Mouse (Mus musculus): ENCODE measurements around the gene Plekha1. TPM values are rescaled to one million over a fixed set of nuclear protein-coding genes. Genes with fewer than 3 reads are reported as not detected.

Gene Plekha1
- polyA plus RNA-seq, 1 experiment from 2014 or later = 60.4 TPM

DNA sequence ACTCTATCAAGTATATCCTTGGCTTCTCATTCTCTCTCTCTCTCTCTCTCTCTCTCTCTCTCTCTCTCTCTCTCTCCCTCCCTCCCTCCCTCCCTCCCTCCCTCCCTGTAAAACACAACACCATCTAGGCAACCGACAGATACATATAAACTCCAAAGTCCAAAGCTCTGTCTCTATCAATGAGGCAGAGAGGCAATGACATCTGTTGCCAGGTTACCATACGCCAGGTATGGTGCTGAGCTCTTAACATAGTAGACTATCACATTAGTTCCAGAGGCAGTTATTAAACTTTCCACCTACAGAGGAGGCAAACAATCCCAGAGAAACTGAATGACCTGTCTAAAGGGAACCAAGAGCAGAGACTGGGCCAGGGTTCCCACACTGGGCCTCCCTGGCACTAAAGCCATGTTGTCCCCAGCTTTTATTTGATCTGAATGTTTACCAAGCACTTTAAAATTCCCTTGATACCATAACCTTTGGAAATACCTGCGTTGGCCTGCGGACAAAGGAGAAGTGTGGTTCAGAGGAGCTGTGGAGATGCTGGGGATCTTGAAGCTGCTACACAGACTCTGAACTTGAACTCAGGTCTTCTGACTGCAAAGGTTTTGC lies 10.8 kb upstream of the Plekha1 start:
- H3K4me2 ChIP-seq (ENCODE audit: low read length) = no peak overlapping the region
- no peak overlapping the region for H3K27ac ChIP-seq (ENCODE audit: low read depth, low read length)
- ATAC-seq = no peak
- no peaks in the 10 kb centered on the region for H3K9me3 ChIP-seq (ENCODE audit: control insufficient read depth, low read length)
- no peak overlapping the region for H3K4me3 ChIP-seq (ENCODE audit: low read length)
- no peaks in the 10 kb centered on the region for H3K4me1 ChIP-seq (ENCODE audit: control insufficient read depth, insufficient read depth, low read depth, low read length)
- no peaks in the 10 kb centered on the region for H3K36me3 ChIP-seq (ENCODE audit: control insufficient read depth, insufficient read depth, low read length)
- H3K9ac ChIP-seq (ENCODE audit: low read depth, low read length) = no peak overlapping the region
- WGBS = 74% methylated on average over 4 of the region's 4 CpGs
- no peaks in the 10 kb centered on the region for H3K27me3 ChIP-seq (replicated peaks; ENCODE audit: control insufficient read depth, insufficient read depth, low read length)

DNA sequence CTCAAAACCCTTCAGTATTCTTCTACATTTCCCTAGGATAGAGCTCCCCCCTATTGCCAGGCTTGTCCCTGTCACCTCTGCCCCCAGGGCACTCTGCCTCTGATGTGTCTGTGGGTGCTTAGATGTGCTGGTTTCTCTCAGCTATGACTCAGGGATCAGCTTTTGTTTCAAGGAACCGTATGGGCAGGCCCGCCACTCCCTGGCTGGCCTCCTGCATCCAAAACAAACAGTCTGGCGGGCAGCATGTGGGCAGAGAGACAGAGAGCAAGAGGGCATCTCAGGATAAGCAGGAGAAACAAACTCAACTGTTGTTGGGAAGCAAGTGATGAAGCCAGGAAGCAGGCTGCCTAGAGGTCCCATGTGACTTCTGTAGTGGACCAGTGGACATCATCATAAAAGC lies 9.9 kb upstream of the Plekha1 start:
- Histone ChIP-seq H3K4me1 (ENCODE audit: control insufficient read depth, insufficient read depth, low read depth, low read length) (peaks cover 2% of the 10 kb centered on the region), H3K4me3 (ENCODE audit: low read length) (no peak overlapping the region), H3K27me3 (replicated peaks; ENCODE audit: control insufficient read depth, insufficient read depth, low read length) (no peaks in the 10 kb centered on the region), H3K9ac (ENCODE audit: low read depth, low read length) (no peak overlapping the region), H3K27ac (ENCODE audit: low read depth, low read length) (no peak overlapping the region), H3K36me3 (ENCODE audit: control insufficient read depth, insufficient read depth, low read length) (no peaks in the 10 kb centered on the region), H3K4me2 (ENCODE audit: low read length) (no peak overlapping the region), H3K9me3 (ENCODE audit: control insufficient read depth, low read length) (no peaks in the 10 kb centered on the region)
- 33% methylated on average over 3 of the region's 3 CpGs for WGBS
- no peak for ATAC-seq

DNA sequence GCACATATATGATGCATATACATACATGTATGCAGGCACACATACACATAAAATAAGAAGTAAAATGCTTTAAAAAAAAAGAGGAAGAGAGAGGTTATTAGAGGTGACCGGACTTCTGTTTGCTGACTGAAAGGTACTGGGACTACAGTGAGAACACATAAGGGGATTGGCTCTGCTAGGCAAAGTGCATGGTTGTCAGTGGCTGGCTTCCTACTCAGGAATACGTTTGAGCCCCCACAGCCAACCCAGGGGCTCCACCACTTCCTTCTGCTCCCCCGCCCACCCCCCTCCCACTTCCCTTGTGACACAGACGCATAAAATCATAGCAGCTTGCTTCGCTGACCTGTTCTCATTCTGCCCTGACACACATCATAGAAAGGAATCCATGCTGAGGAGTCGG lies 7.6 kb upstream of the Plekha1 start:
- H3K27me3 ChIP-seq (replicated peaks; ENCODE audit: control insufficient read depth, insufficient read depth, low read length) = no peaks in the 10 kb centered on the region
- 64% methylated on average over 6 of the region's 6 CpGs for WGBS
- no peak overlapping the region for H3K27ac ChIP-seq (ENCODE audit: low read depth, low read length)
- peaks cover 7% of the 10 kb centered on the region for H3K4me1 ChIP-seq (ENCODE audit: control insufficient read depth, insufficient read depth, low read depth, low read length)
- H3K36me3 ChIP-seq (ENCODE audit: control insufficient read depth, insufficient read depth, low read length) = no peaks in the 10 kb centered on the region
- no peak overlapping the region for H3K4me2 ChIP-seq (ENCODE audit: low read length)
- H3K4me3 ChIP-seq (ENCODE audit: low read length) = no peak overlapping the region
- H3K9me3 ChIP-seq (ENCODE audit: control insufficient read depth, low read length) = no peaks in the 10 kb centered on the region
- no peak for ATAC-seq
- no peak overlapping the region for H3K9ac ChIP-seq (ENCODE audit: low read depth, low read length)

DNA sequence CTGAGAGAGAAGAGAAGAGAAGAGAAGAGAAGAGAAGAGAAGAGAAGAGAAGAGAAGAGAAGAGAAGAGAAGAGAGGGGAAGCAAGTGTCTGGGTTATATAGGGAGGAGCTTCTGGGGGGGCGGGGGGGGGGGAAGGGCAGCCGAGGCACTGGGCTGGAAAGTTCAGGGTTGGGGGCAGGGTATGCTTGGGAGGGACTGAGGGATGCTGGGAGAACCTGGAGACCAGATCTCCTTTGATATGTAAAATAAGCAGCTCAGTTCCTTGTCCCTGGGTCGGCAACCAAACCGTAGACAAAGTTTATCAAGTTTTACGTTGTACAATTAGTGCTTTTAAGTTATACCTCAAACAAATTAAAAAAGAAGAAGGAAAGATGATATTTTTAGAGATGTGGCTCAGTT lies 5.6 kb upstream of the Plekha1 start:
- Histone ChIP-seq H3K36me3 (ENCODE audit: control insufficient read depth, insufficient read depth, low read length) (no peaks in the 10 kb centered on the region), H3K4me1 (ENCODE audit: control insufficient read depth, insufficient read depth, low read depth, low read length) (peaks cover 7% of the 10 kb centered on the region), H3K9me3 (ENCODE audit: control insufficient read depth, low read length) (no peaks in the 10 kb centered on the region), H3K9ac (ENCODE audit: low read depth, low read length) (no peak overlapping the region), H3K27me3 (replicated peaks; ENCODE audit: control insufficient read depth, insufficient read depth, low read length) (no peaks in the 10 kb centered on the region; the same call in 1 of the 2 replicates), H3K4me2 (ENCODE audit: low read length) (no peak overlapping the region), H3K4me3 (ENCODE audit: low read length) (no peak overlapping the region), H3K27ac (ENCODE audit: low read depth, low read length) (no peak overlapping the region)
- no peak for ATAC-seq
- WGBS = 12% methylated on average over 5 of the region's 5 CpGs

DNA sequence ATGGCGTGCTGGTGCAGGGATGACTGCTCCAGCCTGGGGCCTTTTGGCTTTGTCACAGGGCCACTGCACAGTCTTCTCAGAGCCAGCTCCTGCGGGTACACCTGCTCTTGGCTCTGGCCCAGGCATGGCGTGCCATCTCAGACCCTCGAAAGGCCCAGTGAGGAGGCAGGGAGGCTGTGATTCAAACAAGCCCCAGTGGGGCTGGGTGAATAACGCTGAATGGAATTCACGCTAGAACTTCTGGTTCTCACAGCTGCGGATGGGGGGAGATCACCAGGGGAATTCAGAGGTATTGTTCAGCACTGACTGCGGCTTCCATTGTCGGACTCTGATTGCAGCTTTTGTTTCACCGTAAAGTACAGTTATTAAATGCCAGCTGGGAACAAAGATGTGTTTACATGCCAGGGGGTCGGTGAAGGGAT lies 4.8 kb upstream of the Plekha1 start:
- Histone ChIP-seq H3K4me3 (ENCODE audit: low read length) (no peak overlapping the region), H3K27me3 (replicated peaks; ENCODE audit: control insufficient read depth, insufficient read depth, low read length) (no peaks in the 10 kb centered on the region; the same call in 1 of the 2 replicates), H3K4me2 (ENCODE audit: low read length) (no peak overlapping the region), H3K9ac (ENCODE audit: low read depth, low read length) (0 out of 2 replicates have a peak overlapping the region, but pooled peaks have one; percentile 4), H3K27ac (ENCODE audit: low read depth, low read length) (no peak overlapping the region), H3K4me1 (ENCODE audit: control insufficient read depth, insufficient read depth, low read depth, low read length) (peaks cover 7% of the 10 kb centered on the region), H3K9me3 (ENCODE audit: control insufficient read depth, low read length) (no peaks in the 10 kb centered on the region), H3K36me3 (ENCODE audit: control insufficient read depth, insufficient read depth, low read length) (no peaks in the 10 kb centered on the region)
- 12% methylated on average over 11 of the region's 11 CpGs for WGBS
- ATAC-seq = no peak

DNA sequence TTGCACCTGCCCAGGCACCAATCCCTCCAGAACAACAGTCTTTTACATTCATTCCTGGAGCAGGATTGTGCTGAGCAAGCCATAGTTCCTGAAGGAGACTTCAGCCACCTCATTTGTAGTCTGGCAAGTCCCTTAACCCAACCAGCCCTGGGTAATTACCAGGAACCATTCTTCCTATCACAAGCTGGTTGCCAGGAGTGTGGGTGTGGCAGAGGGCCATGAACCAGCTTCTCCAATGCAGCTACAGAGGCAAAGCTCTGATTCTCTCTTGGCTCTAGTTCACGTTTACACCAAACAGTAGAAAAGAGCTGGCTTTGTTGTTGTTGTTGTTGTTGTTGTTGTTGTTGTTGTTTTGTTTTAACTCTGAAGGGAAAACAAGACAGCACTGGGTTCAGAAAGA lies 3.1 kb upstream of the Plekha1 start:
- no peaks in the 10 kb centered on the region for H3K9me3 ChIP-seq (ENCODE audit: control insufficient read depth, low read length)
- 58% methylated on average over 1 of the region's 1 CpGs for WGBS

DNA sequence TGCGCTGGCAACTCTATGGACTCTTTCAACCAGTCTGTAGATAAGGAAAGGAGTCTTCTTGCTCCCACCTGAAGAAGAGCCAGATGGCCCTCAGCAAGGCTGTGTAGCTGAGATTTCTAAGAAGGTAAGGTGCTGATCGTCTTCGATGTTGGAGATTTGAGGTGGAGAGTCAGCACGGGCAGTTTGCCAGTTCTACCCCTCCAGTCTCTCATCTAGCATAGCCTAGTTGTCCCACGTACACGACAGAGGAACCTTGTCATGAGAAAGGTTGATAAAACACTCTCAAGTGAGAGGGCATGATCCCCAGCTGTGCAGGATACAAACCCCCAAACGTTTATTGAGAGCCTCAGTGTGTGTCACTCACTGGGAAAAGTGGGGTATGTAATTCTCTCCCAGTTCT lies 845 bp upstream of the Plekha1 start:
- Histone ChIP-seq H3K9ac (ENCODE audit: low read depth, low read length) (no peak overlapping the region), H3K4me2 (ENCODE audit: low read length) (no peak overlapping the region), H3K36me3 (ENCODE audit: control insufficient read depth, insufficient read depth, low read length) (no peaks in the 10 kb centered on the region), H3K27me3 (replicated peaks; ENCODE audit: control insufficient read depth, insufficient read depth, low read length) (no peaks in the 10 kb centered on the region; the same call in 1 of the 2 replicates), H3K4me1 (ENCODE audit: control insufficient read depth, insufficient read depth, low read depth, low read length) (peaks cover 12% of the 10 kb centered on the region), H3K9me3 (ENCODE audit: control insufficient read depth, low read length) (no peaks in the 10 kb centered on the region), H3K27ac (ENCODE audit: low read depth, low read length) (no peak overlapping the region), H3K4me3 (ENCODE audit: low read length) (no peak overlapping the region)
- ATAC-seq = no peak
- 77% methylated on average over 7 of the region's 7 CpGs for WGBS

More for the DNA sequence above, 3.1 kb upstream of the Plekha1 start:
- Histone ChIP-seq H3K4me2 (ENCODE audit: low read length) (no peak overlapping the region), H3K36me3 (ENCODE audit: control insufficient read depth, insufficient read depth, low read length) (no peaks in the 10 kb centered on the region), H3K4me3 (ENCODE audit: low read length) (no peak overlapping the region), H3K9ac (ENCODE audit: low read depth, low read length) (no peak overlapping the region), H3K27me3 (replicated peaks; ENCODE audit: control insufficient read depth, insufficient read depth, low read length) (no peaks in the 10 kb centered on the region; the same call in 1 of the 2 replicates), H3K27ac (ENCODE audit: low read depth, low read length) (no peak overlapping the region), H3K4me1 (ENCODE audit: control insufficient read depth, insufficient read depth, low read depth, low read length) (peaks cover 11% of the 10 kb centered on the region)
- no peak for ATAC-seq

DNA sequence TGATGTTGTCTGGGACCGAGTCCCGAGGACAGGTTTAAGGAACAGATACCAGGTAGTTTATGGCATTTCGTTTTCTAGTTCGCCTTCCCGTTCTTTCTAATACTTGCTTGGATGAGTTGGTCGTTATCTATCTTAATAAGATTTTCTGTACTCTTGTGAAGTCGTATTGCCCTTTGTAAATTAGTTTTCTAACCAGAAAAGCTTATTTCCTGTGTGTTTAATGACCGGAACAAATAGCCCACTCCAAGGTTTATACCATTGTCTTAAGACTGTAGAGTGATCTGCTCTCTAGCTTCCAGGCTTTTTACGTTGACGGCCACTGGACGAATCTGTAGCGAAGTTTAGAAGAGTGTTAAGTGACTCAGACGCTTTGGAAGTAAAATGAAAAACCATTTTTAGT lies 1.1 kb downstream of the Plekha1 start:
- peak overlapping the region; percentile 92 for H3K9ac ChIP-seq (ENCODE audit: low read depth, low read length)
- no peaks in the 10 kb centered on the region for H3K36me3 ChIP-seq (ENCODE audit: control insufficient read depth, insufficient read depth, low read length)
- H3K27me3 ChIP-seq (replicated peaks; ENCODE audit: control insufficient read depth, insufficient read depth, low read length) = no peaks in the 10 kb centered on the region; the same call in 1 of the 2 replicates
- H3K9me3 ChIP-seq (ENCODE audit: control insufficient read depth, low read length) = no peaks in the 10 kb centered on the region
- WGBS = 2% methylated on average over 13 of the region's 13 CpGs
- peak overlapping the region; percentile 82 for H3K4me3 ChIP-seq (ENCODE audit: low read length)
- H3K4me2 ChIP-seq (ENCODE audit: low read length) = peak overlapping the region; percentile 66
- H3K27ac ChIP-seq (ENCODE audit: low read depth, low read length) = peak overlapping the region; percentile 94
- H3K4me1 ChIP-seq (ENCODE audit: control insufficient read depth, insufficient read depth, low read depth, low read length) = peaks cover 5% of the 10 kb centered on the region
- no peak for ATAC-seq

DNA sequence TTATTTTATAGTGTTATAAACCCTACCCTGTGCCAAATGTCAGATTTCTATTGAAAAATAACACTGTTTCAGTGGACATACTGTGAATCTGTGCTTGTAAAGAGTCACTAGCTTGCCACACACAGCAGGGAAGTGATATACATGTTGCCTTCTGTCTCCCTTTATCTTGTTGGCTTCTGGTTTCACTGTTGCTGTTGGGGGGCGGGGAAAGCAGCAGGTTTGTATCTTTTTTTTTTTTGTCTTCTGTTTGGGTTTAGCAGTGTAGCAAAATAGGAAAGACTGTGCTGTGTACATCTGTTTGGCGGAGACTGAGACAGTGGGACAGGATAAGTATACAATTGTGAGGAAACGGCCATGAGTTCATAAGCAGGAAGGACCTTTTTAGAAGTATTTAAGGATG lies 1.7 kb downstream of the Plekha1 start:
- peak overlapping the region; percentile 4; the same call in 1 of the 2 replicates for H3K4me3 ChIP-seq (ENCODE audit: low read length)
- H3K9ac ChIP-seq (ENCODE audit: low read depth, low read length) = no peak overlapping the region
- no peak overlapping the region for H3K27ac ChIP-seq (ENCODE audit: low read depth, low read length)
- no peaks in the 10 kb centered on the region for H3K9me3 ChIP-seq (ENCODE audit: control insufficient read depth, low read length)
- WGBS = 62% methylated on average over 3 of the region's 3 CpGs
- no peaks in the 10 kb centered on the region; the same call in 1 of the 2 replicates for H3K27me3 ChIP-seq (replicated peaks; ENCODE audit: control insufficient read depth, insufficient read depth, low read length)
- H3K36me3 ChIP-seq (ENCODE audit: control insufficient read depth, insufficient read depth, low read length) = no peaks in the 10 kb centered on the region
- H3K4me2 ChIP-seq (ENCODE audit: low read length) = peak overlapping the region; percentile 49
- peaks cover 5% of the 10 kb centered on the region for H3K4me1 ChIP-seq (ENCODE audit: control insufficient read depth, insufficient read depth, low read depth, low read length)
- ATAC-seq = no peak
